Mouse (Mus musculus): ENCODE data around the gene Gm13030. TPM values are rescaled to one million over a fixed set of nuclear protein-coding genes. Genes with fewer than 3 reads are reported as not detected.
"Not testable (repeated sequence)": the region's sequence is repeated elsewhere in the genome, so short reads cannot be mapped to it uniquely, and the experiment has no call there.

Gm13030 gene
- total RNA-seq (2021) = not detected

- no peak for DNase-seq (ENCODE audit: extremely low spot score in 1 of 2, low spot score in 1 of 2)
Measured at GRCm38 (mm10) chr4:138873864-138874263, at the start of gene Gm13030. Gene Gm13030, minus strand, starts transcription at chr4:138873964.

- peak; percentile 100 for DNase-seq (ENCODE audit: extremely low spot score in 1 of 2, low spot score in 1 of 2)
Measured at GRCm38 (mm10) chr4:138922131-138922459, 48.3 kb upstream of the Gm13030 start.

GRCm38 (mm10) chr4:138921254-138922130, 47.7 kb upstream of the Gm13030 start:
- no peak for DNase-seq (ENCODE audit: extremely low spot score in 1 of 2, low spot score in 1 of 2)

- no peak for DNase-seq (ENCODE audit: extremely low spot score in 1 of 2, low spot score in 1 of 2)
Measured at GRCm38 (mm10) chr4:138917282-138917681, 43.5 kb upstream of the Gm13030 start.

- peak; percentile 84 to 85 for DNase-seq (ENCODE audit: extremely low spot score in 1 of 2, low spot score in 1 of 2)
Measured at GRCm38 (mm10) chr4:138913797-138914196, 40.0 kb upstream of the Gm13030 start, which contains the start of gene Otud3. Gene Otud3, minus strand, starts transcription at chr4:138913945.

- DNase-seq (ENCODE audit: extremely low spot score in 1 of 2, low spot score in 1 of 2) = no peak
Measured at GRCm38 (mm10) chr4:138913141-138913787, 39.5 kb upstream of the Gm13030 start.

- no peak for DNase-seq (ENCODE audit: extremely low spot score in 1 of 2, low spot score in 1 of 2)
Measured at GRCm38 (mm10) chr4:138905624-138906337, 32.0 kb upstream of the Gm13030 start.

- DNase-seq (ENCODE audit: extremely low spot score in 1 of 2, low spot score in 1 of 2) = no peak
Measured at GRCm38 (mm10) chr4:138899361-138899760, 25.6 kb upstream of the Gm13030 start.

- not testable (repeated sequence) for DNase-seq (ENCODE audit: extremely low spot score in 1 of 2, low spot score in 1 of 2)
Measured at GRCm38 (mm10) chr4:138893789-138894188, 20.0 kb upstream of the Gm13030 start.

GRCm38 (mm10) chr4:138892655-138893054, 18.9 kb upstream of the Gm13030 start:
- no peak for DNase-seq (ENCODE audit: extremely low spot score in 1 of 2, low spot score in 1 of 2)

- DNase-seq (ENCODE audit: extremely low spot score in 1 of 2, low spot score in 1 of 2) = no peak
Measured at GRCm38 (mm10) chr4:138889635-138890034, 15.9 kb upstream of the Gm13030 start.

GRCm38 (mm10) chr4:138889165-138889564, 15.4 kb upstream of the Gm13030 start:
- no peak for DNase-seq (ENCODE audit: extremely low spot score in 1 of 2, low spot score in 1 of 2)

- DNase-seq (ENCODE audit: extremely low spot score in 1 of 2, low spot score in 1 of 2) = peak; percentile 86 to 99
Measured at GRCm38 (mm10) chr4:138884261-138884660, 10.5 kb upstream of the Gm13030 start.

GRCm38 (mm10) chr4:138882179-138882578, 8.4 kb upstream of the Gm13030 start:
- DNase-seq (ENCODE audit: extremely low spot score in 1 of 2, low spot score in 1 of 2) = no peak

- DNase-seq (ENCODE audit: extremely low spot score in 1 of 2, low spot score in 1 of 2) = no peak
Measured at GRCm38 (mm10) chr4:138880811-138881584, 7.2 kb upstream of the Gm13030 start.

GRCm38 (mm10) chr4:138879808-138880207, 6.0 kb upstream of the Gm13030 start:
- DNase-seq (ENCODE audit: extremely low spot score in 1 of 2, low spot score in 1 of 2) = no peak

GRCm38 (mm10) chr4:138878783-138879182, 5.0 kb upstream of the Gm13030 start:
- DNase-seq (ENCODE audit: extremely low spot score in 1 of 2, low spot score in 1 of 2) = no peak

- DNase-seq (ENCODE audit: extremely low spot score in 1 of 2, low spot score in 1 of 2) = no peak
Measured at GRCm38 (mm10) chr4:138877731-138878130, 4.0 kb upstream of the Gm13030 start, which contains the start of gene Pla2g2e. Gene Pla2g2e, plus strand, starts transcription at chr4:138877942.

- no peak for DNase-seq (ENCODE audit: extremely low spot score in 1 of 2, low spot score in 1 of 2)
Measured at GRCm38 (mm10) chr4:138875986-138876385, 2.2 kb upstream of the Gm13030 start.

- DNase-seq (ENCODE audit: extremely low spot score in 1 of 2, low spot score in 1 of 2) = not testable (repeated sequence)
Measured at GRCm38 (mm10) chr4:138875275-138875674, 1.5 kb upstream of the Gm13030 start.

Measured in layer of hippocampus, postnatal 25 days (tissue).